Mouse (Mus musculus) kidney, postnatal 36 days (tissue): ENCODE results near the gene Drg2.

Source experiments
- DNase-seq, 2 experiments: peaks; one replicate each; pipeline ENCODE4 v3.0.0; 2021 to 2022; ENCODE audit warnings: mixed read lengths in 2 of 2

Drg2 gene

DNA sequence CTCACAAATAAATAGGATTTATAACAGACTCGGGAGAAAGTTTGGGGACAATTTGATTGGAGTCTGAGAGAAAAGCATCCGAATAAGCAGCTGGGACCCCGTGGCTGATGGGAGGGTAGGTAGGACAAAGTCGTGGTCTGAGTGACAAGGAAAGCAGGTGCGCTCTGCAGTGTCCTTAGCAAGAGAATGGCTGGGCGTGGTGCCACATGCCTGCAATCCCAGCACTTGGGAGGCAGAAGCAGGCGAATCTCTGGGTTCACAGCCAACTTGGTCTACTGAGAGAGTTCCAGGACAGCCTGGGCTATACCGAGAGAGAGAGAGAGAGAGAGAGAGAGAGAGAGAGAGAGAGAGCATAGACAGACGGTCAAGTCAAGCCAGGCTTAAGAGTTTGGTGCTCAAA, 16.4 kb downstream of the Drg2 start:
- DNase-seq, result no peak

DNA sequence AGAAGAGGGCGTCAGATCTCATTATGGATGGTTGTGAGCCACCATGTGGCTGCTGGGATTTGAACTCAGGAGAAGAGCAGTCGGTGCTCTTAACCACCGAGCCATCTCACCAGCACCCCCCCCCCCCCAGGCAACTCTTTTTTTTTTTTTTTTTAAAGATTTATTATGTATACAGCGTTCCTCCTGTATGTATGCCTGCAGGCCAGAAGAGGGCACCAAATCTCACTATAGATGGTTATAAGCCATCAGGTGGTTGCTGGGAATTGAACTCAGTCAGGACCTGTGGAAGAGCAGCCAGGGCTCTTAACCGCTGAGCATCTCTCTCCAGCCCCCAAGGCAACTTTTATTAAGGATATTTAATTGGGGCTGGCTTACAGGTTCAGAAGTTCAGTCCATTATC, 20.1 kb downstream of the Drg2 start:
- no peak for DNase-seq

DNA sequence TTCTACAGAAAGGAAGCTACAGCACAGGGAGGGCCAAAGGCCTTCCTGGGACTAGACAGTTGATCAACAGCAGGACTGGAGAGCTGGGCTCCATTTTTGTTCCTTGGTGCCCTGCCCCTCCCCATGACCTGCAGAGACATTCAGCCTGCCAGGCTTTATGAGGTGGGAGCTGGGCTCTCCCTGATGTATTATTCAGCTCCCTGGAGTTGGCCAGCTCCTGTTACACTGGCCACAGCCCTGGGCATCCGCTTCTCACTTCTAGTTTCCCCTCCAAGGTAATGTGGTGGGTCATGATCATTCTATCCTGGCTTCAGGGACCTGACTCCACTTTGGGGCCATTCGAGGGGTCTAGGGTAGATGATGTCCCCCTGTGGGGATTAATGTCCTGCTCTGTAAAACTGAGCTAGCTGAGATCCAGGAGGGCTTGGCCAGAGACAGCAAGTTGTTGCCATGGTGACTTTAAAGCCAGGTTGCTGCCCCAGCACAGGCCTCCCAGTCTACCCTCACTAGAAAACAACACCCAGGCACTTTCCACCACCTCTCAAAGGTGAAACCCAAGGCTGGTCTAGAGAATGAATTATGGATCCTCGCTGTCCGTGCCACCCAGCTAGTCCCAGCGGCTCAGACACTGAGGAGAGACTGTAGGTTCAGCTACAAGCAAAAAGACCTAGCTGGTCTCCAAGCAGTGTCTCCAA, 21.4 kb downstream of the Drg2 start:
- no peak for DNase-seq

DNA sequence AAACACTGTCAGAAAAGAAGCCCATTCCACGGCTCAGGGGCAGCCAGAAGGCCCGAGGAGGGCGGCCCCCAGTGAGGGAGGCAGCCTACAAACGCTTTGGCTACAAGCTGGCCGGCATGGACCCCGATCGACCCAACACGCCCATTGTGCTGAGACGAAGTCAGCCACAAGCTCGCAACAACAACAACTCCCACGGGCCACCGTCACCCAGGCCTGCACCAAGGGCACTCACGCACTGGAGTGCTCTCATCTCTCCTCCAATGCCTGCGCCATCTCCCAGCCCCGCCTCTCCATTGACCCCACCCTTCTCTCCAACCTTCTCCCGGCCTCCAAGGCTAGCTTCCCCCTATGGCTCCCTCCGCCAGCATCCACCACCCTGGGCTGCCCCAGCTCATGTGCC, 23.7 kb downstream of the Drg2 start:
- no peak for DNase-seq

DNA sequence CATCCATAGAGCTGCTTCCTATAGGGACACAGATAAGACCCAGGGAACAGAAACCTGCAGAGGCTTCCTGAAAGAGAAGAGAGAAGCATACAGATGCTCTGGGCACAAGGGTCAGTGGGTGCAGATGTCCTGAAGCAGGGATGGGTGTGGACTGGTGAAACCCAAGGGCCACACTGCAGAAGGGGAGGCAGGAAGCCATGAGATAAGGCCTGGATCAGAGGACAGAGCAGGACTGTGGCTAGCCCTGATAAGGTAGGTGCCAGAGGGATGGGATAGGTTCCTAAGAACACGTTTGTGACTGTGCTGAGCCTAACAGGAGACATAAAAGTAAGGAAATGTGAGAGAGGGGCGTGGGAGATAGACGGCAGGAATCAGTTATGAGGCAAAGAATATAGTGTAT, 31.9 kb downstream of the Drg2 start:
- DNase-seq, result no peak

DNA sequence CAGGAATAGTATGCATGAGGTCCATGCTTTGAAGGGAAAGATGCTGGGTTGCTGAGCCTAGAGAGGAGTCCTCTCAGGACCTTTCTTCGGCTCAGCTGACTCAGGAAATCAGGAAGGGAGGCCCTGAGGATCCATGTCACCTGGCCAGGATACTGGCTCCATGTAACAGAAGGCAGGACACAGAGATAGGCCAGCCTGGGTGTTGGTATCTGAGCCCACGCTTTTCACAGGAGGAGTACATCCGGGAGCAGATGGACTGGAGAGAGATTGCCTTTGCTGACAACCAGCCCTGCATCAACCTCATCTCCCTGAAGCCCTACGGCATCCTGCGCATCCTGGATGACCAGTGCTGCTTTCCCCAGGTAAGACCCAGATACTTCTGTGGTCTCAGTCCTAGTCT, 38.3 kb downstream of the Drg2 start:
- no peak for DNase-seq

DNA sequence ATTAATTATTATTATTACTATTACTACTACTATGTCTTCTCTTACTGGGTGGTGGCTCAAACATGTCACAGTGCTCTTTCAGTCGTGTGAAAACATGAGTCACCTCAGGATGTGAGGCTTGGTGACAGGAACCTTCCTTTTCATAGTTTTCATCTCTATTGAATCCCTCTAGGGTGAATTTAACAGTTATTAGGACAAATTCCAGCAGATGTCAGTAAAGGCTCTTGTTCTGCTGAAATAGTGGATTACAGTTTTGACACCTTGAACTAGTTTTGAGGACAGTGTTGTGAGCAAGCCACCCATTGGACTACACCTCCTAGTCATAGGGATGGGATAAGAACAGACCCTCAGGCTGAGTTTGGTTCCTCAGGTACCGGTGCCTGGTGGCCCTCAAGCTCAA, 41.3 kb downstream of the Drg2 start:
- DNase-seq, result no peak

DNA sequence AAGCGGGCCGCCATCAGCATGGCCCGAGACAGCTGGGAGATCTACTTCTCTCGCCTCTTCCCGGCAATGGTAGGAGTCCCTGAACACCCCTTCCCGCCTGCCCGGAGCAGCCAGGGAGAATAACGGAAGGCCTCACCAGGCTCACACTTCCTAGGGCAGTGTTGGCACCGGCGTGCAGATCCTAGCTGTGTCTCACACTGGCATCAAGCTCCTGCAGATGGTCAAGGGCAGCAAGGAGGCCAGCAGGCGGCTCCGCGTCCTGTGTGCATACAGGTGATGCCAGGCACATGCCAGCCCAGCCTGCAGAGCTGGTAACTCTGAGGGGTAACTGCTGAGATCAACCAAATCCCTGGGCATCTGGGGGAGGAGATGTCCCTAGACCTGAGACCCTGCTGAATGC, 52.9 kb downstream of the Drg2 start:
- no peak for DNase-seq

DNA sequence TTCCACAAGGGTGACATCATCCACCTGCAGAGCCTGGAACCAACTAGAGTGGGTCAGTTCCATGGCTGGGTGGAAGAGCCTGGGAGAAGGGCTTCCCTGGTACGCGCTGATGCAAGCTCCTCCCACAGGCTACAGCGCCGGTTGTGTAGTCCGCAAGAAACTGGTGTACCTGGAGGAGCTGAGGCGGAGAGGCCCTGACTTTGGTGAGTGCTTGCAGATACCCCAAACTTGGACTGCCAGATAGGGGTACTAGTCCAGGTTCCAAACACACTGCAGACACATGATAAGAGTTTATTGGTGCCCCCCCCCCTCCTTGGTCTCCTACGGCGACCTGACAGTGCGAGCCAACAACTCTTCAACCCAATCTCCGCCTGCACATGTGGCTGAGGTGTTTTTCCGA, 54.6 kb downstream of the Drg2 start:
- DNase-seq, result peak in 1 of 2 experiments; percentile 38

DNA sequence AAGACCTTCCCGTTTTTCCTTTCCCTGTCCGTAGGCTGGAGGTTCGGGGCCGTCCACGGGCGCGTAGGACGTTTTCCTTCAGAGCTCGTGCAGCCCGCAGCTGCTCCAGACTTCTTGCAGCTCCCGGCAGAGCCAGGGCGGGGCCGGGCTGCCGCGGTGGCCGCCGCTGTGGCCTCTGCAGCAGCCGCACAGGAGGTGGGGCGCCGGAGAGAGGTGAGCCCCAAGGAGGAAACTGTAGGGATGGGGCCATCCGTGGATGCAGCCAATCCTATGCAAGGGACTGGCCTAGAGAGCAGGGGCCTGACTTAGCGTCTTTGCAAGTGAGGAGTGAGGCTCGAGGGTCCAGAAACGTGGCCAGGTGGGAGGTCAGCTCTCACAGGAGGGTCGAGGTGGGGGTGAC, 55.1 kb downstream of the Drg2 start:
- peak in 1 of 2 experiments; percentile 40 for DNase-seq

DNA sequence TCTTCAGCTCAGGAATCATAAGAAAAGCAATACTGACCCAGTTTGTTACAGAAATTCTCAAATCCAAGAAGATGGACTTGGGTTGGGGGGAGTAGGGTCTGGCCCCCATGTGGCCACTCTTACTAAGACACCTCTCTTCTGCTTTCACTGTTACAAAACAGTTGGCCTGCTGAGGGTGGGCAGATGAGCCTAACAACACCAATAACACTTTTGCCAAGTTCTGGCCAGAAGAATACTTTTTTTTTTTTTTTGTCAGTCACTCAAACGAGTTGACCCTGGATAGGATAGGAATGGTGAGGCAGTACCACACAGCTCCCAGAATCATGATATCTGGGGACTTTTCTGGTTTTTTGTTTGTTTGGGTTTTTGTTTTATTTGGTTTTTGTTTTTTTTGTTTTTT, 57.5 kb downstream of the Drg2 start:
- DNase-seq, result no peak

DNA sequence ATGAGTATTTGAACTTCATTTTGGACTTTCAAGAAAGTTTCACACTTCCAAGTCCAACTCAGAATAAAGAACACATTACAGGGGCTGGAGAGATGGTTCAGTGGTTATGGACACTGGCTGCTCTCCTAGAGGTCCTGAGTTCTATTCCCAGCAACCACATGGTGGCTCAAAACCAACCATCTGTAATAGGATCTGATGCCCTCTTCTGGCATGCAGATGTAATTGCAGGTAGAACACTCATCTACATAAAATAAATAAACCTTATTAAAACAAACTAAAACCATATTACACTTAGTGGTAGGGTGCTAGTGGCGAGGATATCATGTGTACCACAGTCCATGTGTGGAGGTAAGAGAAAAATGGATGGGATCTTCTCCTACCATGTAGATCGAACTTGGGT, 58.1 kb downstream of the Drg2 start:
- DNase-seq, result no peak

DNA sequence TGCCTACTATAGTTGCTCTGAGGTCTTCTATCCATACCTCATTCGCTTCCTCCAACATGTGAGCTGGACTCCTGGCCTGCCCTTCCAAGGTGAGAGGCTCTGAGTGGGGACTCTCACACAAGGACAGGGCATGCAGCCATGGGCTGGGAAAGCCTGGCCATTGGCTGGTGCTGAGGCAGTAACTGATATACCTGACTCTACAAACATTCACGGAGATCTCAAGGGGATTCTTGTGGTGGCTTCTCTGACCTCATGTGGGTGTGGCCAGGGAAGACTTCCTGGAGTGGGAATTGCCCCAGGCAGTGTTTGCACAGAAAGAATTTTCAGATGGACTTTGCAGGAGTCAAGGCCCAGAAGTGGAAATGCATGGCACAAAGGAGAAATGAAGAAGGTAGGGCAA, 60.5 kb downstream of the Drg2 start:
- DNase-seq, result no peak

DNA sequence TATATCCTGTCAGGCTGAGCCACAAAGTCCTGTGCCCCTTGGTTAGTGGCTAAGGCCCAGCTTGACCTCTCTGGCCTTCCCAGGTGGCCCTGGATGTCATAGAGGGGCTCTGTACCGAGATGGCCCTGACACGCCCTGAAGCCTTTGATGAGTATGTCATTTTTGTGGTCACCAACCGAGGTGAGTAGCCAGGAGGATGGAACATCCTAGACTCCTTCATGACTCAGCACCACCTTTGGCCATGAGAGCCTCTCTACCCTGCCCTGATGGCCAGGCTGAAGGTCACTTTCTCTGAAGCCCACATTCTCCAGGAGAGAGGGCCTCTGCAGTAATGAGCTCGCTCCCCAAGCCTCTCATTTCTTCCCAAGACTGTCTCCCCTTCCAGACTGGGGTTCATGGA, 63.9 kb downstream of the Drg2 start:
- DNase-seq, result peak; percentile 34 to 38
